Mouse (Mus musculus) right cerebral cortex, postnatal 36 days (tissue): Measurements from ENCODE around the gene Dnajb1.

Experiments
- DNase-seq, 2 experiments: peaks; one replicate each; pipeline ENCODE4 v3.0.0; 2022; ENCODE audit warnings: low spot score in 2 of 2, mixed read lengths in 1 of 2

The Dnajb1 gene

DNA sequence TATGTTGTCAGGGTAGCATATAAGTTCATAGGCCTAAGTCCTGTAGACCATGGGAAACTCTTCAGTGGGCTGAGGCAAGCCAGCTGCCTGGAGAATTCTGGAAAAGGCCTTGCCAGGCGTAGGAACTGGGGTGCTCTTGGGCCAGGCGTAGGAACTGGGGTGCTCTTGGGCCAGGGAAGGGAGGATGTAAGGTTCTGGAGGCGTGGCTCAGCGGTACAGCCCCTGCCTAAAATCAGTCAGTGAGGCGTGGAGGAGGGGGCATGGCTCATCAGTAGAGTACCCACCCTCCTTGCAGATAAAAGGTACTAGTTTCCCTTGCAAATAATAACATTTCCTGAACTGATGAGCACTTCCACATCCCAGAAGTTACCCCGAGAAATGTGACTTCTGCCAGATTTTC is 46.7 kb downstream of the Dnajb1 start:
- DNase-seq, result no peak

DNA sequence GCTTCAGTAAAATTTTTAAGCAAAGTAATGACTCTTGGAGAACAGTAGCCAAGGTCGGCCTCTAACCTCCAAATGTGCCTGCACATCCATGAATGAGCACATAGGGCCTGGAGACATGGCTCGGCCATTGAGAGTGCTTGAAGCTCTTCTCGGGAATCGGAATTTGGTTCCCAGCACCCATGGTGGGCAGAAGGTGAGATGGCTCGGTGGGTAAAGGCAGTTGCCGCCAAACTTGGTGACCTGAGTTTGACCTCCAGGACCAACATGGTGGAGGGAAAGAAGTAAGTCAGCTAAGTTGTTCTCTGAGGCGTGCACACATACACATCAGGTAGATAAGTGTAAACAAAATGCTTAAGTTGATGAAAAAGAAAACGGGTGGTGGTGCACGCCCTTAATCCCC is 48.0 kb downstream of the Dnajb1 start:
- DNase-seq, result no peak

DNA sequence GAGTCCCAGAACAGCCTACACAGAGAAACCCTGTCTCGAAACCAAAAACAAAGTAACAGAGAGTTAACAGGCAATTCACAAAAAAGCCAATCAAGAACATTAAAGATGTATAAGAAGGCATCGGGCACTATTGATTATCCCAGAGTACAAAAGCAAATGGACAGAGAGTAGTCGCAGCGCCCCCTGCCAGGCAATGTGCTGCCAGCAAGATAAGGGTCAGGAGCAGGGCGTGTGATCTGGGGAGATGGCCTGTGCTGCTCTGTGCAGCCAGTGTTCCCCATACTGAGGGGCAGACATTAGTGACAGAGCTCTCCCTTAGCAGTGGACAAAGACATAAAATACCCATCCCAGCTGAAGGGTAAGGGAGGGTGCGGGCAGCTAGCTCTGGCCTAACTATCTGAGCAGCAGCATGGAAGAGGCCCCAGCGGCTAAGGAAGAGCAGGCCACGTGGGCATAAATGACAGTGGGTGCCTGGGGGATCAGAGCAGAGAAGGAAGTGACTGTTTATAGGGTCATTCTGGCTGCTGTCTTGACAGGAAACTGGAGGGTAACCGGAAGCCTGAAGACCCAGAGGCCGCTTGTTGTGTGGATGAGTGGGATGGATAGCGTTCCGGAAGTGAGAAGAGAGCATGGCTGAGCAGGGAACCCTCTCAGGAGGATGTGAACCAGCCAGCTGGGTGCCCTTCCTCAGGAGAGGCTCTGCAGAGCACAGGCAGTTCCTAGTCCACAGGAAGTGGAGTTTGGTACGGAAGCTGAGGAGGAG is 48.7 kb downstream of the Dnajb1 start:
- no peak for DNase-seq

DNA sequence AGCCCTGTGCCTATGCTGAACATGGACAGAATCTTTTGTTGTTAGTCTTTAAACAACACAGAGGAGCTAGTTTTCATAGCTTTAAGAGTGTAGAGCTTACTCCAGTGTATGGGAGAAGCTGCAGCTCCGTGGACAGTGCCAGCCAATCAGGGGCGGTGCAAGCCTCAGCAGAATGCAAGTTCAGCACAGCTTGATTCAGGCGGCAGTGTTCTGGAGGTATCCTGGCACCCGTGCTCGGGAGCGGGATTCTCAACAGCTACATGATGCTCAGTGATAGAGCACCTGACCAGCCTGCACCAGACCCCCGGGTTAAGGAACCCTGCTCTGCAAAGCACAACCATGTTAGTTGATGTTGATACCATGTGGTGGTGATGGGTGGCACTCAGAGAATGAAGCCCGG is 52.6 kb downstream of the Dnajb1 start:
- DNase-seq, result no peak

DNA sequence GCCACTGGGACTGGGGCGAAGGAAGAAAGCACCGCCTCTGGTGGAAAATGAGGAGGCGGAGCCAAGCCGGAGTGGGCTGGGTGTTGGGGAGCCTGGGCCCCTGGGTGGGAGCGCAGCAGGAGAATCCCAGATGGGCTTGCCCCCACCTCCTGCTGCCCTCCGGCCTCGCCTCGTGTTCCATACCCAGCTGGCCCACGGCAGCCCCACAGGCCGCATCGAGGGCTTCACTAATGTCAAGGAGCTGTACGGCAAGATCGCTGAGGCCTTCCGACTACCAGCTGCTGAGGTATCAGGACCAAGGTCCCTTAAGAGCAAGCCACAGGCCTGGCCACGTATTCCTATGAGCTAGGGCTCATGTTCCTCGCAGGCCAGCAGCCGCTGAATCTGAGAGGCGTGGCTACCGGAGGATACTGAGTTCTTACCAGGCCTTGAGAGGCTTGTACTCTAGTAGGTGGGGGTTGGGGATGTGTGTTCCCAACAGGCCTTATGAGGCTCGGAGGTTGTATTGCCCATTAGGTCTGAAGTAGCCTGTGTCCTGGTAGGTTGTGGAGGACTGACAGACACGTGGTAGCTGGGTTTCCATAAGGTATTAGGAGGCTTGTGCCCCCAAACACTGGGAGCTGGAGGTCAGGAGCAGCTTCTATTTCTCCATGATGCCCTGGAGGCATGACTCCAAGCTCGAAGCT is 53.1 kb downstream of the Dnajb1 start:
- DNase-seq, result no peak
